Mouse (Mus musculus): Measurements from ENCODE around the gene Map3k21. TPM values are rescaled to one million over a fixed set of nuclear protein-coding genes. Genes with fewer than 3 reads are reported as not detected.

Gene Map3k21
- total RNA-seq, 4 experiments from 2014 or later: 0.05 to 0.20 (median 0.08) TPM

- no peak for DNase-seq (ENCODE audit: low spot score in 2 of 2)
These were observed 4.1 kb downstream of the Map3k21 start for GRCm38 (mm10) chr8:125914386-125914785.

GRCm38 (mm10) chr8:125917013-125917412, 6.8 kb downstream of the Map3k21 start:
- DNase-seq (ENCODE audit: low spot score in 2 of 2): no peak

- no peak for DNase-seq (ENCODE audit: low spot score in 2 of 2)
These were observed 8.5 kb downstream of the Map3k21 start for GRCm38 (mm10) chr8:125918719-125919118.

GRCm38 (mm10) chr8:125919560-125919959, 9.3 kb downstream of the Map3k21 start:
- DNase-seq (ENCODE audit: low spot score in 2 of 2): no peak

GRCm38 (mm10) chr8:125920281-125920680, 10.0 kb downstream of the Map3k21 start:
- DNase-seq (ENCODE audit: low spot score in 2 of 2): no peak

GRCm38 (mm10) chr8:125920761-125921160, 10.5 kb downstream of the Map3k21 start:
- no peak for DNase-seq (ENCODE audit: low spot score in 2 of 2)

- DNase-seq (ENCODE audit: low spot score in 2 of 2): no peak
These were observed 12.1 kb downstream of the Map3k21 start for GRCm38 (mm10) chr8:125922333-125922732.

GRCm38 (mm10) chr8:125926636-125927035, 16.4 kb downstream of the Map3k21 start:
- DNase-seq (ENCODE audit: low spot score in 2 of 2): no peak

GRCm38 (mm10) chr8:125930276-125931046, 20.2 kb downstream of the Map3k21 start:
- DNase-seq (ENCODE audit: low spot score in 2 of 2): no peak

GRCm38 (mm10) chr8:125931822-125932221, 21.6 kb downstream of the Map3k21 start:
- no peak for DNase-seq (ENCODE audit: low spot score in 2 of 2)

GRCm38 (mm10) chr8:125935649-125936048, 25.4 kb downstream of the Map3k21 start:
- DNase-seq (ENCODE audit: low spot score in 2 of 2): no peak

GRCm38 (mm10) chr8:125944511-125944910, 34.3 kb downstream of the Map3k21 start:
- DNase-seq (ENCODE audit: low spot score in 2 of 2): no peak

- DNase-seq (ENCODE audit: low spot score in 2 of 2): no peak
These were observed 38.6 kb downstream of the Map3k21 start for GRCm38 (mm10) chr8:125948696-125949308.

GRCm38 (mm10) chr8:125950007-125950940, 40.0 kb downstream of the Map3k21 start:
- peak; percentile 34 to 53 for DNase-seq (ENCODE audit: low spot score in 2 of 2)

GRCm38 (mm10) chr8:125955671-125956070, 45.4 kb downstream of the Map3k21 start:
- no peak for DNase-seq (ENCODE audit: low spot score in 2 of 2)

GRCm38 (mm10) chr8:125956796-125957195, 46.5 kb downstream of the Map3k21 start:
- DNase-seq (ENCODE audit: low spot score in 2 of 2): no peak

GRCm38 (mm10) chr8:125957226-125957993, 47.2 kb downstream of the Map3k21 start:
- no peak for DNase-seq (ENCODE audit: low spot score in 2 of 2)

- DNase-seq (ENCODE audit: low spot score in 2 of 2): no peak
These were observed 47.7 kb downstream of the Map3k21 start for GRCm38 (mm10) chr8:125957994-125958368.

- DNase-seq (ENCODE audit: low spot score in 2 of 2): no peak
These were observed 49.1 kb downstream of the Map3k21 start for GRCm38 (mm10) chr8:125959363-125959771.

GRCm38 (mm10) chr8:125960037-125960436, 49.8 kb downstream of the Map3k21 start:
- no peak for DNase-seq (ENCODE audit: low spot score in 2 of 2)

- DNase-seq (ENCODE audit: low spot score in 2 of 2): no peak
These were observed 51.5 kb downstream of the Map3k21 start for GRCm38 (mm10) chr8:125961790-125962189.
